Mouse (Mus musculus) frontal cortex, postnatal 14 days (tissue): ENCODE data around the gene Dgkz.

ENCODE experiments used
- DNase-seq, 2 experiments: peaks; one replicate each; pipeline ENCODE4 v3.0.0; 2022; ENCODE audit warnings: low spot score in 2 of 2

Gene Dgkz

DNA sequence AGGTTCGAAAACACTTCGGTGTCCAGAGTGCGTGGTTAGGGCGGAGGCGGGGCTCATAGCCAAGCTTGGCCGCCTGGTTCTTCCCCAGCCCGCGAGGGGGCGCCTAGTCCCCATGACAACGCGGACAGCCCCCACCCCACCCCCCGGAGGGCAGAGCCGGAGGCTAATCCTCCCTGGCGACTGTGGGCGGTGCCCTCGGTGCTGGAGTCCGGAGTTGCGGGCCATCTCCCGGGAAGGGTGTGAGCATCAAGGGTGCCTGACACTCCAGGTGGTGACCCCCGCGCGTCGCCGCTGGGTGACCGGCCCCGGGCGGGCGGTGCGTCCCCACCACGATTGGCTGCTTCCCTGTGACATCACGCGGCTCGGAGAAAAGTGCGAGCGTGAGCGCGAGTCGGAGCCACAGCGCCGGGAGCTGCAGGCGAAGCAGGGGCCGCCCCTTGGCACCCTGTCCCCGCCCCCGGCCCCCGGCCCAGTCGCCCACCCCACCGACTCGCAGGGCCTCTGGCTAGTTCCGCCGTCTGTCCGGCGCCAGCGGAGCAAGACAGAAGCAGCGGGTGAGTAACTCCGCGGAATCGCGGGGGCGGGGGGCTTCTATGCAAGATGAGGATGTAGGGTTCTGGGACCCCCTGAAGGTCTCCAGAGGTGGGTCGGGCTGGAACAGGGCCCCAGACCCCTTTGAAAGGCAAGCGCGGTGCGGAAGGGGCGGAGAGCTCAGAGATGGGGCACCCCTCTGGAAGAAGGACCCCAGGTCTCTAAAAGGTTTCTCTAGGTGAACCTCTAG is 53.7 kb downstream of the Dgkz start:
- peak; percentile 74 to 80 for DNase-seq

DNA sequence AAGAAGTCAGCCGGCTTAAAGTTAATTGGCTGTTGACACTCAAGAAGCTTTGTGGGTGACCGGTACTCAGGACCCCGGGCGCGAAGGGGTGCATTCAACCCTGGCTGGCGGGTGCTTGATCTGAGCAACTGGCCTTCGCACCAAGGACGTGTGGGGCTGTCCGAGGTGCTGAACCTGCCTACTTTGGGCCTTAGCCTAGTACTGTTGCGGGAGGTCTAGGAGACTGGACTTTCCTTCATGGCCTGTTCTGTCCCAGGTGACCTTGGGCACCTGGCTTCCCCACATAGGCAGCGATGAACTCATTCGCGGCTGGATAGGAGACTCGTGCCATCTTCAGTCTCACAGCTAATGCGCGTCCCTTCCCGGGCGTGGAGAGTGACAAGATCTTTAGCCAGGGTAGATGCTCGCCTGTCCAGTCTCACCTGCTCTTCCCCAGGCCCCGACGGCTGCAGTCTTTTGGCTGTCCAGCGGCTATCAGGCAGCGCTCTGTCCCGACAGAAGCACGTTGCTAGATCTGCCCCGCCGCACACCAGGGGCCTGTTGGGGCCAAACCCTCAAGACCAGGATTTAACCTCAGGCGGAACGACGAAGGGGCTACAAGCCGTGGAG is 54.4 kb downstream of the Dgkz start:
- no peak for DNase-seq

DNA sequence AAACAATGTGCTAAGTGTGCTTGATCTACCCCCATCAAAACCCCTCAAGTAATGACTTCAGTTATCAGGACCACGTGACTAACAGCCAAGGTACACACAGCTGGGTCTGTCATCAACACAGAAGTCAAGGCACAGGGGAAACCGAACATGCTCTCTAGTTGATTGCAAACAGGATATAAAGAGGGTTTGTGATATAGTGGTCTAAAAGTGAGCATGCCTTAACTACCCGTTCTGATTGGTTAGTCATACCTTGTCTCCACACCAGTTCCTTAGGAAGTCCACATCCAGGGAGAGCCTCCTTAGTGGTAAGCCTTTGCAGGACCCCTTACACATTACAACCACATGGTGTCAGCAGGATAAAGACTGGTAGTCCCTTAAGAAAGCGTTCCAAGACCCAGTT is 55.5 kb downstream of the Dgkz start:
- DNase-seq, result no peak

DNA sequence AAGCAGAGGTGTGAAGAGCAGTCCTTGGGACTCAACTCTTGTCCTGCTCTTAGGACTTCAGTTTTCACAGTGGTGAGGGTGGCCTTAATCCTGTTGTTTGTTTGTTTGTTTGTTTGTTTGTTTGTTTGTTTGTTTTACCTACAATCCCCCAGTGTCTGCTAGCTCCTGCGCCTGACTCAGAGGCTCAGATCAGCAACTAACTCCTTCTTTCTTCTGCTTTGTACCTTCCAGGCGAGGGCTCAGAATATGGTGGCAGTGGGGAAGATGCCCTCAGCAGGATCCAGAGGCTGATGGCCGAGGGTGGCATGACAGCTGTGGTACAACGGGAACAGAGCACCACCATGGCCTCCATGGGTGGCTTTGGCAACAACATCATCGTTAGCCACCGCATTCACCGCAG is 58.6 kb downstream of the Dgkz start:
- DNase-seq, result no peak

DNA sequence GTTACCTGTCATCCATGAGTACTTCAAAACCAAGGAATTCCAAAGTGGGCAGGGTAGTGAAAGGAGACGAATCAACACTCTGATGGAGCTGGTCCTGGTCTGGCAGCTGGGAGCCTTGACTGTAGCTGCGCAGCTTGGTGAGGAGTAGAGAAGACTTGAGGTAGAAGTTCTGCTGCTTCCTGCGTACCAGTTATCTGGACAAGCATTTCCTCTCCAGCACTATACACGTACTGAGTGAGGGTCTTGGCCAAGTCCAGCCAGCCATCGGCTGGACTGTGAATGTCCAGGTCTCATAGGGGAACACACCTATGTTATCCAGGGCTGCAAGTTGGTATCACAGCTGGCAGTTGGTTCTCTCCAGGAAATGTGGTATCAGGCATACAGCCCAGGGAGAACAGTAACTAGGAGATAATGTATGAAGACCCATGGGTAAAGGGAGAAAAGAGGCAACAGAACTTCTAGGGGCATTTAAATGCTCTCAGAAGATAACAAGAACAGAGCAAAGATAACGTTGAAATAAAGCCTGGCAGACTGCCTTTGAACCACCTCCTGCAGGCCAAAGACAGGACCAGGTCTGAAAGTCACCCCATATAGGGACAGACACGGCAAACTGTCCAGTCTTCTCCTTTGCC is 59.2 kb downstream of the Dgkz start:
- DNase-seq, result no peak

DNA sequence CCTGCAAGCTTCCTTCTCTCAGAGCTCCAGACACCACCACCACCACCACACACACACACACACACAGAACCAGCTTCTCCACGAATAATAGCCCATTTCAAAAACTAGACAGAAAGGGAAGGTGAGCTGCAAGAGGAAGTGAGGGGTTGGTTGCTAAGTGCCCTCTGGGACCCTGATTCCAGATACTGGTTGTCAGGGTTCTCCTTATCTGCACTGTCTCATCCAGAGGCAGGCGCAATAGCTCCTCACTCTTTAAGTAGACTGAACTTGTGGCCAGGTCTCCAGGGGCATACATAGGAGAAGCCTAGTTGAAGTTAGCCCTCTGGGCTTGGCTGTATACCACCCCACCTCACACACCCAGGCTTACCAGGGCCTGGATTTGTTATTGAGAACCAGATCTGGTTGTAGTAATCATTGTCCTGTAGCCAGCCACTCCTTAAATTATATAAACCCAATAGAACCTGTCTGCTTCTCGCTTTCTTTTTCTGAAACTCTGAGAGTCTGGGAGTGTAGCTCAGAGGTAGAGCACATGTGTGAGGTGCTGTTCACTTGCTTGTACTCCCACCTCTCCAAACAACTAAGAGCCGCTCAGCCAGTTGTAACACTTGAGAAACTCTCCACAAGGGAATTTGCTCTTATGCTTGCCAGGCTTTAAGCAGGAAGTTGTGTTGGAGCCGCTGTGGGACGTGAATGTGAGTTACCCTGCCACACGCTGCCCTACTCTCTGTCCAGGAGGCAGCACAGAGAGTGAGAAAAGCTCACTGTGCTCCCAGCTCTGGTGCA is 62.1 kb downstream of the Dgkz start:
- no peak for DNase-seq

DNA sequence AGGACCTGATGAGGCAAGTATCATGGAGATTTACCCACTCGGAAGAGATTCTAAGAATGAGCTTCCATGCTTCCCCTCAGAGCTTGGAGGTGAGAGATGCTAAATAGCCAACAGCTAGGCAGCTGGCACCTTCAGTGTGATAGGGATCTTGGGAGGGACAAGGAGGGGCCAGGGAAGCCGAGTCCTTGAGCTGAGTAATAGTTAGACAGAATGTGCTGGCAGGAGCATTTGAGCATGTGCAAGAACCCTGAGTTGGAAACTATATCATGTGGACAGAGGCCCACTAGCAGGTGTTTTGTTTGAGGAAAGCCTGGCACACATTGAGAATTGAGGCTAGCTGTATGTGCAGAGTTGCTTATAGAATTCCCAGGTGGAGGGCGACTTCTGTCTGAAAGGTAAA is 63.0 kb downstream of the Dgkz start:
- no peak for DNase-seq

DNA sequence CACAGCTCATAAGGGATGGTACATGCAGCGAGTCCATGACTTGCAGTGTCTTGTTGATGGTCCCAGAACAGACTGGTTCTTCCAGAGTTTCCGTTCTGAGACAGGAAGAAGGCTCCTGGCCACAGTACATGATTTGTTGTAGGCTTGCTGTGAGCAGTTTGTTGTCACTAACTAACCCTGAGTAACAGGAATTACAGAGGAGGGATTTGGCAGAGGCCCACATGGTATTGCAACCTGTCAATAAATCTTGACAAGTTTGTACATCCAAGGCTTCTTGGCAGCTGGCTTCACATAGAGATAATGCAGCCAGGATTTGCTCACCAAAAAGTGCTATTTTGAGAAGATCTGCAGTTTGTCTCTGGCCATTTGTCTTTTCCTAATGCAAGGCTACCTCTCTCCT is 69.5 kb downstream of the Dgkz start:
- no peak for DNase-seq

DNA sequence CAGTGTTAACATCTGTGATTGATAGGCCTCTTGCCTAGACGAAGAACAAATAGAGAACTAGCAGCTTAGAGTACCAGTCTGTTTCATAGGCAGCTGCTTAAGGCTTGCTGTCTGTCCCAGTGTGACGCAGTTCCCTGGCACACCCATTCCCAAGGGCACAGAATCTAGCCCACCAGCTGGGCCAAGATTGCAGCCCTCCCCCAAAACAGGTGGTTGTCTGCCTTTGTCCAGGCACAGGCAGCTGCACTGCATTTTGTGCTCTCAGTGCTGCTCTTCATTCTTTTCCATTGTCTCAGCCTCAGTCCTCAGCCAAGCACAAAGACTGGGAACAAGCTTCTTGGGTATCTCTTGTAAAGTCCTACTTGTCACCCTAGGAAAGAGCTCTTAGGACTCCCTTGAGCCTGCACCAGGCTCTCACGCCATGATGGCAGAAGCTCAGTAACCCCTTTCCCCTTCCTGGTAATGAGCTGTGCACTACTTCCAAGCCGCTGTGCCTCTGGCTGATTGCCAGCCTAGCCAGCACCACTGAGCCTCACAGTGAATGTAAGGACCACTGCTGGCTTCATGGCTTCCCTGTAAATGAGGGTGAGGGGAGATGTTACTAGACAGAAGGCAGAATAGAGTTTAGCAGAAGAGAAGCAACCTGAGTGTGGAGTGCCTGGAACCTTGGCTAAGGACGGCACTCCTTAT is 70.9 kb downstream of the Dgkz start:
- DNase-seq, result peak; percentile 24 to 27

DNA sequence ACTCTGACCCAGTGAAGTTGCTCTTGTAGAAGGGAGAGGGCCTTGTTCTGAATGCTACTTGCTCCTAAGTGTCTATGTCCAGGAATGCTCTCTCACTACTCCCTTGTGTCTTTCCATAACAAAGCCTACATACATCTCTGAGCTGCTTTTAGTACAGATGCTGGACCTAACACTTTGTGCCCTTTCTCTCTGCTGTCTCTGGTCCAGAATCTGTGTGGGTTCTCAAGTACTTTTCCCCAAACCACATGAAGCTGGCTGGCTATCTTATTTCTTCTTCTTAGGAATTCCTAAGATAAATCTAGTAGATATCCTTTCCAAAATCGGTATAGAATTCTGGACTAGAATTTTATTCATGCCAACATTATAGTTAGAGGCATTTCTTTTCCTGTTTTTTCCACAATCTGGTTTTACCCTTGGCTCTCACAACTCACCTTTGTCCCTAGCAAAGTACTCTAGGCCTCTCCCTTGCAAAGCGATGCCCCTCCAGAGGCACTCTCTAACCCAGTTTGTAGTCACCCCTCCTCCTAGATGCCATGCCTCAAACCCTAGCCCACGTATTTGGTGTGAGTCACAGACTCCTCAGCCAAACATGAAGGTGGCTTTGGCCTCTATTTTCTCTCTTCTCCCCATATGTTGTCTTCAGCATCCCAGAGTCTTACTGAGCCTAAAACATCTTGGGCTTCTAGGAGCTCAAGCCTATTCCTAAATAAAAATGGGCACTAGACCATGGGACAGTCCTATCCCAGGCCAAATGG is 72.3 kb downstream of the Dgkz start:
- DNase-seq, result no peak

DNA sequence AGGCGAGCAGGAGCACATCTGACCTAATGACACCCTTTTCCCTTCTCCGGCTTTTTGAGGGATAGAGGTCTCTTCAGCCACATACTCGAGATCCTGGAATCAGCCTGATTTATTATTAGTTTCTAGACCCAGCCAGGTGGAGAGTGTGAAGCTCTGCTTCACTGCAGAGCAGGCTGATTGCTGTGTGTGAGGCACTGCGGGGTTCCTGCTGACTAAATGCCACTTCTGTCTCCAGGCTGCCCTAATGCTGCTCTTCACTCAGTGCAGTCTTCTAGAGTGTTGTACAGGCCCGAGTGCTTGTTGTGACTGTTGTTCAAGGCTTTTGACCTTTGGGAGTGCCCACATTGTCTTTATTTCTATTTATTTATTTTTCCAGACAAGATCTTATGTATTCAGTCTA is 73.3 kb downstream of the Dgkz start:
- no peak for DNase-seq

DNA sequence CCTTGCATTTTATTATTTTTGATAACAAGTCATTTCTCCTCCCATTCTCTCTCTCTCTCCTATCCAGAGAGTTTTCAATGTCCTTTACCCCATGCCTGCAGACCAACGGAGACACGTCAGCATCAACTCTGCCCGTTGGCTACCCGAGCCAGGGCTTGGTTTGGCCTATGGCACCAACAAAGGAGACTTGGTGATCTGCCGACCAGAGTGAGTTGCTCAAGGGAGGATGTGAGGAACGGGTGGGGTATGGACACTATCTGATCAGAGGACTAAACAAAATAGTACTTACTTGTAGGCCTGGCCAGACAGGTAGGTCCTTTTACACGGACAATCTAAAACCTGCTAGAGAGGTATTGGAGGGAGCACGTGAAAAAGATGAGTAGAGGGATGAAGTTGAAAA is 75.2 kb downstream of the Dgkz start:
- no peak for DNase-seq

DNA sequence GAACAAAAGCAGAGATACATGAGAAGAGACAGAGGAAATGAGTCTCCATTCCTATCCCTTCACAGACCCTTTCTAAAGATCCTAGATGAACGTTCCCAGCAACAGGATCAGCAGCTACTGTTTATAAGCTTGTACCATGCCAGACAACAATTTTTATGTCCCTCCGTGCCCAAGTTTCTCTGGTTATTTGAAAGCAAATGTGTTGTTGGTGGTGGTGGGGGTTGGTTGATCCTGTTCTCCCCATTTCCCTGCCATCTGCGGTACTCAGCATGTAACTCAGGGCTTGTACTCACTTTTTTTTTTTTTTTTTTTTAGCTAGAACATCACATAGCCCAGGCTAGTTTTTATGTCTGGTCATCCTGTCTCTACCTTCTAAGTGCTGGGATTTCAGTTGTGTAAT is 76.5 kb downstream of the Dgkz start:
- DNase-seq, result no peak

DNA sequence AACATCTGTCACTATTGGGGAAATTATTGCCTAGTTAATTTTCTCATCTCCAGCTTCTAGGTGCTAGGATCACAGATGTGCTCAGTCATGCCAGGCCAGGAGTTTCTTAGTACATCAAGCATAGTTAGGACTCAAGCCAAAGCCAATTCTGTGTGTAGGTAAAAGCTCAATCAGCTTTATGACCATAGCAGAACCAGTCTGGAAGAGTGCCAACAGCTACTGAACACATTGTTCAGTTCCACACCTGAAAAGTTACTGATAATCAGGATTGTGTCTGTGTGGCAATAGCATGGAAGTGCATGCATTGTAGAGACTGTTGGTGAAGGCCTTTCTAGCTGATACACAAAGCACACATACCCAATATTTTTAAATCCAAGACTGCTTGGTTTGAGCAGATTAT is 77.7 kb downstream of the Dgkz start:
- DNase-seq, result no peak

DNA sequence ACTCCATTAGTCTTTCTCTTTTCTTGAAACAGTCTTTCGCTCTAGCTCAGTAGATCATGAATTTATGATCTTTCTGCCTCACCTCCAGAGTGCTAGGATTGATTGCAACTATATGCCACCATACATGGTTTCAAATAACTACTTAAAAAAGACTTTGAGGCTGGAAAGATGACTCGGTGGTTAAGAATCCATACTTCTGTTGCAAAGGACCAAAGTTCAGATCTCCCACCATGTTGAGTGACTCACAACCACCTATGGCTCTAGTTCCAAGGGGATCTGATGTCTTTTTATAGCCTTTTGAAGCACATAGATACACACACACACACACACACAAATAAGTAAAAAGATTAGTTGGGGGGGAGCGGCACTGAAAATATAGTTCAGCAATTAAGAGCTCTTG is 80.3 kb downstream of the Dgkz start:
- DNase-seq, result no peak

DNA sequence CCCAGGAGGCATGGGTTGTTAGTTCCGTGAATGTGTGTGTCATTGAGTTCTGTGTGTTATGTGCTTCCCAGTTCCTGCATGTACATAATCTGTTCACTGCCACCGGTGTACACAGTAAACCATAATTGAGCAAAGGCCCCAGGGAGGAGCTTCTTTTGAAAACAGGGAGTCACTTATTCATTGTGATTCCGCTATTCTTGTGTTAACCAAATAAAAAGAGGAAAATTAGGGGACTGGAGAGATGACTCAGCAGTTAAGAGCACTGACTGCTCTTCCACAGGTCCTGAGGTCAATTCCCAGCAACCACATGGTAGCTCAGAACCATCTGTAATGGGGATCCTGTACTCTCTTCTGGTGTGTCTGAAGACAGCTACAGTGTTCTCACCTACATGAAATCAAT is 80.9 kb downstream of the Dgkz start:
- no peak for DNase-seq

DNA sequence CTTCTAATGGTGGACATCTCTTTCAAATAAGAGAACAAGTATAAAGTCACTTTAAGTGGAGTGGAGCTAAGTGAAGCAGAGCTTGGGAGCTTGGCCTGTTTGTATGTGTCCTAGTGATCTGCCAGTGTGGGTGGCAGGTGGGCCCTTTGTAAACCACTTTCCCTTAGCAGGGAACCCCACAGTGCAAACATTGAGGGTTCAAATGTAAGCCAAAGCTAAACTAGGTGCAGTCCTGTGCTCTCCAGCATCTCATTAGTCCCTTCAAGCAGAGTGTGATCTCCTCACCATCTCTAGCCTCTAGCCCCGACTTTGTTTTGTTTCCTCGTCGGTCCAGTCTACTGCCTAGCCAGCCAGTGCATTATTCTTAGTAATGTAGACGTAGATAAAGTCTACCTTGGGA is 91.0 kb downstream of the Dgkz start:
- DNase-seq, result no peak

DNA sequence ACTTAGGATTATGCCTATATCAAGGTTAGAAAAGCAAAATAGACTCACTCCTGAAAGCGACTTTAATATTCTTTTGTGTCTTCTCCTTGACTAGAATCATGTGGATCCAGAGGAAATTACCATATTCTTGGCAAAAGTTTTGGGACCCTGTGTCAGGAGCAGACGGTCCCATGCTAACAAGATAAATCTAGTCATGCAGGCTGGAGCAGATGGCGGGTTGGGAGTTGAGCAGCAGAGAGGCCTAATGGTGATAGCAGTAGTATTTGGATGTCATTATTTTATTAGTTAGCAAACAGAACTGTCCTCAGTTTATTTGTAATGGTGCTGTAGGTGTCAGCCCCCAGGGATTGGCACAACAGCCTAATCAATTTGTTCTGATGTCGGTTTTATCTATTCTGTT is 91.7 kb downstream of the Dgkz start:
- no peak for DNase-seq
